Mouse (Mus musculus) myocyte (in vitro differentiated cells): ENCODE results near the gene Abhd5.

Source experiments
- CEBPB ChIP-seq: IDR thresholded peaks from 2 replicates; pipeline ENCODE4 v1.6.1; 2011; ENCODE audit warnings: mild to moderate bottlenecking, moderate library complexity; ENCODE audit not compliant: poor library complexity, insufficient read depth, severe bottlenecking
- E2F4 ChIP-seq: IDR thresholded peaks from one replicate; pipeline ENCODE4 v1.6.1; 2011; ENCODE audit warnings: mild to moderate bottlenecking, control low read depth, moderate library complexity; ENCODE audit not compliant: insufficient read depth
- MAX ChIP-seq: IDR thresholded peaks from one replicate; pipeline ENCODE4 v1.6.1; 2011; ENCODE audit warnings: low read depth, mild to moderate bottlenecking, control low read depth
- MYOD1 ChIP-seq, 3 experiments: IDR thresholded peaks; one replicate each; pipeline ENCODE4 v1.6.1; 2011; ENCODE audit warnings: control low read depth in 2 of 3, low read depth in 2 of 3, mild to moderate bottlenecking in 2 of 3, moderate library complexity in 1 of 3; ENCODE audit not compliant: insufficient read length in 2 of 3, control insufficient read depth in 1 of 3
- MYOG ChIP-seq, 3 experiments: IDR thresholded peaks; one replicate each; pipeline ENCODE4 v1.6.1; 2011; ENCODE audit warnings: control low read depth in 2 of 3, low read depth in 2 of 3, mild to moderate bottlenecking in 2 of 3; ENCODE audit not compliant: insufficient read length in 2 of 3, control insufficient read depth in 1 of 3, insufficient read depth in 1 of 3
- POLR2A ChIP-seq: IDR thresholded peaks from one replicate; pipeline ENCODE4 v1.6.1; 2011; ENCODE audit warnings: low read depth, mild to moderate bottlenecking, control low read depth, moderate library complexity; ENCODE audit not compliant: insufficient read length
- POLR2AphosphoS2 ChIP-seq: IDR thresholded peaks from one replicate; pipeline ENCODE4 v1.6.1; 2011; ENCODE audit warnings: low read depth, control low read depth; ENCODE audit not compliant: insufficient read length
- REST ChIP-seq: IDR thresholded peaks from one replicate; pipeline ENCODE4 v1.6.1; 2011; ENCODE audit warnings: mild to moderate bottlenecking, control low read depth, moderate library complexity; ENCODE audit not compliant: insufficient read depth, insufficient read length
- SRF ChIP-seq: IDR thresholded peaks from one replicate; pipeline ENCODE4 v1.6.1; 2011; ENCODE audit warnings: low read depth; ENCODE audit not compliant: control insufficient read depth, insufficient read length
- TCF12 ChIP-seq: IDR thresholded peaks from one replicate; pipeline ENCODE4 v1.6.1; 2011; ENCODE audit warnings: mild to moderate bottlenecking, control low read depth; ENCODE audit not compliant: poor library complexity, insufficient read depth, severe bottlenecking
- TCF3 ChIP-seq: IDR thresholded peaks from one replicate; pipeline ENCODE4 v1.6.1; 2011; ENCODE audit warnings: low read depth, control low read depth; ENCODE audit not compliant: insufficient read length
- USF1 ChIP-seq: IDR thresholded peaks from one replicate; pipeline ENCODE4 v1.6.1; 2011; ENCODE audit warnings: low read depth, mild to moderate bottlenecking, control low read depth, moderate library complexity

GRCm38 (mm10) chr9:122309013-122309980 is 42.1 kb upstream of the Abhd5 start:
- TF ChIP-seq POLR2A (no peak), TCF3 (no peak), REST (no peak), MYOD1 (IDR thresholded peaks at IDR 0.05; ENCODE audit: control insufficient read depth in 1 of 3, insufficient read length in 2 of 3, low read depth in 2 of 3) (no peak), MYOG (IDR thresholded peaks at IDR 0.05; ENCODE audit: control insufficient read depth in 1 of 3, insufficient read depth in 1 of 3, insufficient read length in 2 of 3, low read depth in 2 of 3) (no peak), MAX (no peak), POLR2AphosphoS2 (no peak), TCF12 (no peak), USF1 (no peak), CEBPB (no peak), E2F4 (no peak), SRF (no peak)
